Mouse (Mus musculus) c-Kit-positive CD71-negative TER-119-negative erythroid progenitor cells, embryonic 14.5 days (primary cell): ENCODE data around the gene Gm773.
"Not testable (repeated sequence)": the region's sequence is repeated elsewhere in the genome, so short reads cannot be mapped to it uniquely, and the experiment has no call there.

ENCODE experiments used
- DNase-seq: peaks from one replicate; pipeline ENCODE4 v3.0.0-alpha.2; 2013; ENCODE audit warnings: low read depth

Gm773 gene

GRCm38 (mm10) chrX:56212771-56213170 is at the start of gene Gm773:
Gm773 (minus strand) TSS chrX:56212881.
- no peak for DNase-seq

GRCm38 (mm10) chrX:56186449-56186848 is 26.2 kb downstream of the Gm773 start:
- not testable (repeated sequence) for DNase-seq

GRCm38 (mm10) chrX:56151396-56151795 is 61.3 kb downstream of the Gm773 start:
- DNase-seq = no peak
